Mouse (Mus musculus) retina, adult 2 months (tissue): ENCODE data around the gene Zfp978.
"Not testable (repeated sequence)": the region's sequence is repeated elsewhere in the genome, so short reads cannot be mapped to it uniquely, and the experiment has no call there.

Experiments used
- DNase-seq: peaks from one replicate; pipeline ENCODE4 v3.0.0-alpha.2; 2012; ENCODE audit warnings: low read depth, low spot score

Gene Zfp978

DNA sequence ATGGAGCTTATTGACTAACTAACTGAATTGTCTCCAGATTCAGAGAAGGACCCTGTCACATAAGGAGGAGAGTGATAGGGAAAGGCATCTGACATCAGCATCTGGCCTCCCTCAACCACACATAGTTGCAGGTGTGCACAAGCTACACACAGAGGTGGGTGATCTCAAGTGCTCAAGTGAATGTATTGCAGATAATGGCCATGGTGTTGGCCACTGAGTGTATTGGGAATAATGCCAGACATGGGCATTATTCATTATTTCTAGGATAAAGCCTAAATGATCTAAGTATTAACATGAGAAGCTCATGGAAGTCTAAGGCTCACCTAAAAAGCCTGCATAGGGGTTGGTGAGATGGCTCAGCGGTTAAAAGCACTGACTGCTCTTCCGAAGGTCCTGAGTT is 10.6 kb upstream of the Zfp978 start:
- DNase-seq = not testable (repeated sequence)

DNA sequence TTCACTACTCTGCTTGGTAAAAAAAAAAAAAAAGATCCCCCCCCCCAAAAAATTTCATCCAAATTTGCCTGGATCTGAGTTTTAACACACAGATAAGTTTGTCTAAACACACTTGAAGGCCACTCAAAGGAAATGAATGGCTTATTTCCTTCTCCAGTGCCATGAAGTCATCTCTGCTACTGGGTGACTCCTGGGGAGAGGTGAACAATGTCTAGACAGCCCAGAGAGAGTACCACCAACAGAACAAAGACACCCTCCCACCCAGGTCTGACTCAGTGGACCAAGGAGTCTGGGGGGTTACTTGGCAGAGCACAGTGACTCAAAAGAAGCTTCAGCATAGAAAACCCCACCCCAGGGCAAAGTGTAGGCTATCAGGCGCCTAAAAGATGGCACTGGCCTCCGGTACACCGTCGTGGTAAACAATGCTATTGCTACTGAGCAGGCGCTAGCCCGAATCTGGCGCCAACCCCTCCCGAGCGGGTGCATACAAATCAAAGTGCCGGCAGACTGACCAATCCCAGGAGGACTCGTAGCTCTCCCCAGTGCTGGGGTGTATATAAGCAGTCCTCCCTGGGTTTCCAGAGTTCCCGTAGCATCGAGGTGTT is 9.6 kb upstream of the Zfp978 start:
- not testable (repeated sequence) for DNase-seq

- DNase-seq = not testable (repeated sequence)
Observed at GRCm38 (mm10) chr4:147353626-147354025, 7.5 kb upstream of the Zfp978 start.

GRCm38 (mm10) chr4:147356042-147356441 is 5.1 kb upstream of the Zfp978 start:
- DNase-seq = not testable (repeated sequence)

- not testable (repeated sequence) for DNase-seq
Observed at GRCm38 (mm10) chr4:147357195-147357594, 3.9 kb upstream of the Zfp978 start.

GRCm38 (mm10) chr4:147361872-147362271 is 769 bp downstream of the Zfp978 start:
- DNase-seq = not testable (repeated sequence)

DNA sequence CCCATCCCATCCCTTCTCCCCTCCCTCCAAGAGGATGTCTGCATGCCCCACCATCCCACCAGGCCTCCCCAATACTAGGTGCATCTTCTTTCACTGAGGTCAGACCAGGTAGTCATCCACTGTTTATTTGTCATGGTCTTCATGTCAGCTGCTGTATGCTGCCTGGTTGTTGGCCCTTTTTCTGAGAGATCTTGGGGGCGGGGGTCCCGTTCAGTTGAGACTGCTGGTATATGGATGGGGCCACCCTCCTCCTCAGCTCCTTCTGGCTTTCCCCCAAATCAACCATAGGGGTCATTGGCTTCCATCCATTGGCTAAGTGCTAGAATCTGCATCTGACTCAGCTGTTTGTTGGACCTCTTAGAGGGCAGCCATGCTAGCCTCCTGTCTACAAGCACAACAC is 8.5 kb downstream of the Zfp978 start:
- not testable (repeated sequence) for DNase-seq

GRCm38 (mm10) chr4:147383199-147383598 is 22.1 kb downstream of the Zfp978 start:
- DNase-seq = not testable (repeated sequence)

DNA sequence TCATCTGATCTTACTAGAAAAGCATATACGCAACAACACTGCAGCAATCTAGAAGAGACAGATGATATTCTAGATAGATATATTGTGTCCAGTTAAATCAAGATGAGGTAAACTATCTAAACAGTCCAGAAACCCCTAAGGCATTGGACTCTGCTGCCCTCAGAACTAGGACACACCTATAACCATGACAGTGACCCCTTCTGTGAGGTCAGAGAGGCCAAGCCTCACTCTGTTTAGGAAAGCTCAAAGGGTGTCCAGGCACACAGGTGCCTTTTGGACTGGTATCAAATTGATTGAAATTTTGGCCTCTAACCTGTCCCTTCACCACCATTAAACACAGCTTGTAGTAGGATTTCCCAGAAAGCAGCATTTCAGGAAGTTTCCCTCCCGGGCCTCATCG is 36.1 kb downstream of the Zfp978 start:
- not testable (repeated sequence) for DNase-seq

DNA sequence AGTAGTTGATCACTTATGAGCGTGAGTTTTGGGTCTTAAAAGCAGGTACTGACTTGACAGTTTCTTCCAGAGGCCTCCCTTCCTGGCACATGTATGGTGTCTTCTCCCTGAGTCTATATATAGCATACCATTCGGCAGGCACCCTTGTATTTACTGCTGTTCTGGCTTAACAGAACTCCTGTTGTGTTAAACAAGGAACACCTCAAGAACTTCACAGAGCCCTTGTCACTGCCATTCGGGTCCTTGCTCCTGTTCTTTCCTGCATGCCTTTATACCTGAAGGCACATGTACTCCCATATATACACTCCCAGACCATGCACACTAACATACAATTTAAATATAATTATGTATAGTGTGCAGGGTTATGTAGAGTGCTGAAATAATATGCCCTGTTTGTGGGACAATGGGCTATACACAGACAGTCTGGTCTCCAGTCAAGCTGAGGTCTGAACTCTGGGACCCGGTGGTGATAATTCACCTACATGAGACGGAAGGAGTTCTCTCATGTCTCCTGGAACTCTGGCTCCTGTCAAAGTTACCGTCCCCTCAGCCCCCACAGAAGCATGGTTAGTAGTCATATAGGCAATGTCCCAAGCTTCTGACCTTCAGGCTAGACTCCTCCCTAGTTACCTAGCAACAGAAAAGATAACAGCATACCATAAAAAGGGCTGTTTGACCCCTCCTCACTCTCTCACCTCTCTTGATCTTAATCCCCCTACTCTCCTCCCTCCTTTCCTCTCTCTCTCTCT is 37.0 kb downstream of the Zfp978 start:
- DNase-seq = not testable (repeated sequence)

GRCm38 (mm10) chr4:147398741-147399140 is 37.6 kb downstream of the Zfp978 start:
- not testable (repeated sequence) for DNase-seq

GRCm38 (mm10) chr4:147399505-147399904 is 38.4 kb downstream of the Zfp978 start:
- not testable (repeated sequence) for DNase-seq

- not testable (repeated sequence) for DNase-seq
Observed at GRCm38 (mm10) chr4:147400031-147400847, 39.1 kb downstream of the Zfp978 start.

DNA sequence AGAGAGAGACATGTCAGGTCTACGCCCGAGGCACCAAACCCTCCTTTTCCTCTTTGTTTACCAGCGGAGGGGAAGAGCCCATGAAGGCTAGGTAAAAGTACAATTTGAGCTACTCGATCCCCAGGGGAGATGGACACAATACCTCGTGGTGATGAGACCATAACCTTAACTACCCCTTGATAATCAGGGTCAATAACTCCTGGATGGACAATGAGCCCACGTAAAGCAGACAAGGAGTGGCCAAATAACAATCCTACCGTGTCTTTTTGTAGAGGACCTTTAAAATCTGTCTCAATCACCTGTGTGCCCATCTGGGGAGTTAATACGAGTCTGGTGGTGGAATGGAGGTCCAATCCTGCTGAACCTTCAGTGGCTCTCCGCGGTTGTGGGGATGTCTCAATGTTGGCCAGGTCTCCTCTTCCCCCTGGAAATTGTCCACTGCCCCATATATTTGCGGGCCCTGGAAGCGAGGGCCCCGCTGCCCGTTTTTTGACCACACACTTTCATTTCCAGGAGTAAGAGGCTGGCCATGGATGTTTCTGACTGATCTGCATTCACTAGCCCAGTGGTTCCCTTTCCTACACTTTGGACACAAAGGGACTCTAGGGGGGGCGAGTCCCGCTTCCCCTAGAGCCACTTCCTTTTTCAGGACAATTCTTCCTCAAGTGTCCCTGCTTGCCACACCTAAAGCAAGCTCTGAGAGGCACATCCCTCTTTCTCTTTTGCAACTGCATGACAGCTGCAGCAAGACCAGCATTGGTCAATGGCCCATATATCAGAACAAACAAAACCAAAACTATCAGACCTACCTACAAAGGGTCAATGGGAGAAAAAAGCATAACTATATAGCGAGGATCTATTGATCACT is 40.0 kb downstream of the Zfp978 start:
- DNase-seq = not testable (repeated sequence)

GRCm38 (mm10) chr4:147401736-147402506 is 40.8 kb downstream of the Zfp978 start:
- DNase-seq = not testable (repeated sequence)

- not testable (repeated sequence) for DNase-seq
Observed at GRCm38 (mm10) chr4:147402507-147402890, 41.4 kb downstream of the Zfp978 start.

GRCm38 (mm10) chr4:147403509-147403908 is 42.4 kb downstream of the Zfp978 start:
- DNase-seq = not testable (repeated sequence)

GRCm38 (mm10) chr4:147403931-147404913 is 43.1 kb downstream of the Zfp978 start:
- DNase-seq = not testable (repeated sequence)
